Mouse (Mus musculus) erythroblast, embryonic 14.5 days (primary cell): ENCODE data around the gene Gm4952.

Source experiments
- GATA1 ChIP-seq: IDR thresholded peaks from 2 replicates; pipeline ENCODE4 v1.6.1; 2012; ENCODE audit warnings: low read length, inconsistent platforms, mixed read lengths
- TAL1 ChIP-seq: IDR thresholded peaks from 3 replicates; pipeline ENCODE4 v1.6.1; 2012; ENCODE audit warnings: low read length, inconsistent platforms, mixed read lengths

GRCm38 (mm10) chr19:12576639-12577038 lies 23.1 kb upstream of the Gm4952 start:
- no peak for TF ChIP-seq TAL1
- no peak for TF ChIP-seq GATA1
